Mouse (Mus musculus) ovary, postnatal 10 days (tissue): ENCODE data around the gene Itm2b.

Experiments
- DNase-seq: peaks from one replicate; pipeline ENCODE4 v3.0.0; 2022; ENCODE audit warnings: low spot score

Itm2b gene

GRCm38 (mm10) chr14:73323965-73324364 is 61.1 kb downstream of the Itm2b start:
- DNase-seq: no peak

GRCm38 (mm10) chr14:73322142-73322541 is 62.9 kb downstream of the Itm2b start:
- no peak for DNase-seq

GRCm38 (mm10) chr14:73316933-73317332 is 68.2 kb downstream of the Itm2b start:
- no peak for DNase-seq

- DNase-seq: no peak
These were observed 71.2 kb downstream of the Itm2b start for GRCm38 (mm10) chr14:73313864-73314263.

- no peak for DNase-seq
These were observed 71.7 kb downstream of the Itm2b start for GRCm38 (mm10) chr14:73313396-73313795.

- no peak for DNase-seq
These were observed 72.2 kb downstream of the Itm2b start for GRCm38 (mm10) chr14:73312909-73313308.
